Mouse (Mus musculus): ENCODE results near the gene Fjx1. TPM values are rescaled to one million over a fixed set of nuclear protein-coding genes. Genes with fewer than 3 reads are reported as not detected.

The Fjx1 gene
- total and polyA plus RNA-seq, 3 experiments = 0.17 to 0.55 (median 0.43) TPM

GRCm38 (mm10) chr2:102431084-102431483, 21.2 kb downstream of the Fjx1 start:
- H3K4me1 ChIP-seq (ENCODE audit: control insufficient read depth in 1 of 2, insufficient read depth in 2 of 2) = no peaks in the 10 kb centered on the region
- dilution Hi-C loops (cut with MboI; ENCODE audit: extremely low pct_ligation_motif_present, extremely low pct_unique_long_range_greater_than_20kb, low sequenced_read_pairs) = no loop called here

GRCm38 (mm10) chr2:102427974-102428373, 24.3 kb downstream of the Fjx1 start:
- Histone ChIP-seq H3K36me3 (replicated peaks in 1 of 2; ENCODE audit: control insufficient read depth in 1 of 2, insufficient read depth in 1 of 2, low read length in 1 of 2) (no peaks in the 10 kb centered on the region), H3K79me2 (replicated peaks; ENCODE audit: control insufficient read depth, extremely low read depth, insufficient read depth, poor library complexity, severe bottlenecking) (no peaks in the 10 kb centered on the region), H3K27ac (ENCODE audit: insufficient read depth, low read depth) (no peak overlapping the region), H3K4me2 (ENCODE audit: insufficient read depth, low read depth, poor library complexity, severe bottlenecking) (no peak overlapping the region), H3K4me3 (replicated peaks in 1 of 3; ENCODE audit: low read depth in 2 of 3, low read length in 2 of 3, poor library complexity in 1 of 3) (no peak overlapping the region), H3K4me1 (ENCODE audit: control insufficient read depth in 1 of 2, insufficient read depth in 2 of 2) (no peaks in the 10 kb centered on the region), H3K27me3 (replicated peaks) (no peaks in the 10 kb centered on the region), H3K9me3 (replicated peaks; ENCODE audit: low read length) (no peaks in the 10 kb centered on the region), H3K9ac (ENCODE audit: insufficient read depth, low read depth) (no peak overlapping the region)
- in situ Hi-C loops (cut with MboI; ENCODE audit: low pct_ligation_motif_present, low pct_unique_long_range_greater_than_20kb, low sequenced_read_pairs) = loop anchor here (25.0 kb wide), 1 partner anchor 516 kb away; no protein-coding TSS in a partner anchor
- dilution Hi-C loops (cut with MboI; ENCODE audit: extremely low pct_ligation_motif_present, extremely low pct_unique_long_range_greater_than_20kb, low sequenced_read_pairs) = no loop called here
- DNase-seq (ENCODE audit: extremely low read depth) = no peak
- TF ChIP-seq TBP (conservative IDR thresholded peaks at IDR 0.05; ENCODE audit: low read depth, low read length) (no peak), CHD2 (IDR thresholded peaks at IDR 0.05; ENCODE audit: low read length) (no peak)

More at GRCm38 (mm10) chr2:102431084-102431483, 21.2 kb downstream of the Fjx1 start:
- Histone ChIP-seq H3K36me3 (replicated peaks in 1 of 2; ENCODE audit: control insufficient read depth in 1 of 2, insufficient read depth in 1 of 2, low read length in 1 of 2) (no peaks in the 10 kb centered on the region), H3K4me2 (ENCODE audit: insufficient read depth, low read depth, poor library complexity, severe bottlenecking) (no peak overlapping the region), H3K9ac (ENCODE audit: insufficient read depth, low read depth) (no peak overlapping the region), H3K27ac (ENCODE audit: insufficient read depth, low read depth) (no peak overlapping the region), H3K27me3 (replicated peaks) (no peaks in the 10 kb centered on the region), H3K79me2 (replicated peaks; ENCODE audit: control insufficient read depth, extremely low read depth, insufficient read depth, poor library complexity, severe bottlenecking) (no peaks in the 10 kb centered on the region), H3K9me3 (replicated peaks; ENCODE audit: low read length) (no peaks in the 10 kb centered on the region), H3K4me3 (replicated peaks in 1 of 3; ENCODE audit: low read depth in 2 of 3, low read length in 2 of 3, poor library complexity in 1 of 3) (no peak overlapping the region)
- TF ChIP-seq CHD2 (IDR thresholded peaks at IDR 0.05; ENCODE audit: low read length) (no peak), TBP (conservative IDR thresholded peaks at IDR 0.05; ENCODE audit: low read depth, low read length) (no peak)
- no peak for DNase-seq (ENCODE audit: extremely low read depth)
- in situ Hi-C loops (cut with MboI; ENCODE audit: low pct_ligation_motif_present, low pct_unique_long_range_greater_than_20kb, low sequenced_read_pairs) = loop anchor here (25.0 kb wide), 1 partner anchor 519 kb away; no protein-coding TSS in a partner anchor

- Histone ChIP-seq H3K4me2 (ENCODE audit: insufficient read depth, low read depth, poor library complexity, severe bottlenecking) (no peak overlapping the region), H3K9ac (ENCODE audit: insufficient read depth, low read depth) (no peak overlapping the region), H3K9me3 (replicated peaks; ENCODE audit: low read length) (no peaks in the 10 kb centered on the region), H3K27me3 (replicated peaks) (no peaks in the 10 kb centered on the region), H3K4me3 (replicated peaks in 1 of 3; ENCODE audit: low read depth in 2 of 3, low read length in 2 of 3, poor library complexity in 1 of 3) (no peak overlapping the region), H3K4me1 (ENCODE audit: control insufficient read depth in 1 of 2, insufficient read depth in 2 of 2) (no peaks in the 10 kb centered on the region), H3K36me3 (replicated peaks in 1 of 2; ENCODE audit: control insufficient read depth in 1 of 2, insufficient read depth in 1 of 2, low read length in 1 of 2) (no peaks in the 10 kb centered on the region), H3K79me2 (replicated peaks; ENCODE audit: control insufficient read depth, extremely low read depth, insufficient read depth, poor library complexity, severe bottlenecking) (no peaks in the 10 kb centered on the region), H3K27ac (ENCODE audit: insufficient read depth, low read depth) (no peak overlapping the region)
- in situ Hi-C loops (cut with MboI; ENCODE audit: low pct_ligation_motif_present, low pct_unique_long_range_greater_than_20kb, low sequenced_read_pairs) (loop anchor here (25.0 kb wide), 1 partner anchor 514 kb away; no protein-coding TSS in a partner anchor), dilution Hi-C loops (cut with MboI; ENCODE audit: extremely low pct_ligation_motif_present, extremely low pct_unique_long_range_greater_than_20kb, low sequenced_read_pairs) (no loop called here)
- DNase-seq (ENCODE audit: extremely low read depth) = no peak
- TF ChIP-seq UBTF (IDR thresholded peaks at IDR 0.05; ENCODE audit: low read depth, low read length) (no peak), ZNF384 (IDR thresholded peaks at IDR 0.05; ENCODE audit: low read depth, low read length) (no peak), USF1 (IDR thresholded peaks at IDR 0.05; ENCODE audit: low read depth, low read length) (no peak), SIN3A (IDR thresholded peaks at IDR 0.05; ENCODE audit: low read length) (no peak), ZMIZ1 (IDR thresholded peaks at IDR 0.05; ENCODE audit: low read depth, low read length) (no peak), SMC3 (IDR thresholded peaks at IDR 0.05; ENCODE audit: low read depth, low read length) (no peak), ETS1 (conservative IDR thresholded peaks at IDR 0.05; ENCODE audit: low read depth, low read length) (no peak), MXI1 (IDR thresholded peaks at IDR 0.05; ENCODE audit: low read depth, low read length) (no peak), POLR2A (IDR thresholded peaks at IDR 0.05; ENCODE audit: low read depth, low read length) (no peak)
Measured at GRCm38 (mm10) chr2:102426434-102426833, 25.9 kb downstream of the Fjx1 start.

Measured in CH12.LX (cell line).